Mouse (Mus musculus): ENCODE data around the gene Actc1. TPM values are rescaled to one million over a fixed set of nuclear protein-coding genes. Genes with fewer than 3 reads are reported as not detected.

The Actc1 gene
- polyA plus RNA-seq (2017; shearing (Covaris generic)): not detected

DNA sequence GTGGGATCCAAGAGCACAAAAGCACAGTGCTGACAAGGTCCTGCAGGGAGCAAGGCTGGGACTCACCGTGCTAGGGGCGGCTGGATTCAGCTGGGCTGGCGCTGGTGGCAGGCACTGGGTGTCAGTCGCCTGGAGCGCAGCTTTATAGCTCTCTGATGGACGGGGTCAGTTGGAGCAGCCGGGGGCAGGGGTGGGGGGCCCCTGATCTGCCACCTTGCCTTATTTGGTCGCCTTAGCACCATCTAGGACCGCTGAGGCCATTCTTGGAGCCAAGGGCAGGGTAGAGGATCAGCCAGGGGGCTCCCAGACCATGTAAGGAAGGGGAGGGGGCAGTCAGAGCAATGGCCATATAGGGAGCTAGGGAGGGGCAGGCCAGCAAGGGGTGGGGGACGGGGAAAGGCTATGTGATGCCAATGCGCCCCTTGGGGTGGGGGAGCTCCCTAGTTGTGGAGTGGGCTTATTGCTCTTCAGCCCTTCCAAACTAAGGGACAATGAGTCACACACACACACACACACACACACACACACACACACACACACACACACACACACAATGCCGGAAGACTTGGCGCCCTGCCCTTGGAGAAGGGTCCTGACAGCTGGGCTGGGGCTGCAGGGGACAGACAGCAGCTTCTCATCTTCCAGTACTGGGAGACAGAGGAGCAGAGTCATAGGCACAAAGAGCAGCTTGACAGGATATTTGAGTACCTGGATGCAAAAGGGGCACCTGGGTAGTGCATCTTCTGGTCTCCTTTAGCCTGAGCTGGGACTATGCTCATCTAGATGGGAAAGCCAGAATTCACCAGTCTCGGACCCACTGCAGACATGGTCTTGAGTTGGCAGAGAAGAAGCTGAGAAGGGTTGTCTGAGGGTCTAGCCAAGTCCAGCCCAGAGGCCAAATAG, at the start of gene Actc1:
Actc1 (minus strand) TSS at position 853 of the 903 bp plus-strand sequence.
- no peak for ATAC-seq

DNA sequence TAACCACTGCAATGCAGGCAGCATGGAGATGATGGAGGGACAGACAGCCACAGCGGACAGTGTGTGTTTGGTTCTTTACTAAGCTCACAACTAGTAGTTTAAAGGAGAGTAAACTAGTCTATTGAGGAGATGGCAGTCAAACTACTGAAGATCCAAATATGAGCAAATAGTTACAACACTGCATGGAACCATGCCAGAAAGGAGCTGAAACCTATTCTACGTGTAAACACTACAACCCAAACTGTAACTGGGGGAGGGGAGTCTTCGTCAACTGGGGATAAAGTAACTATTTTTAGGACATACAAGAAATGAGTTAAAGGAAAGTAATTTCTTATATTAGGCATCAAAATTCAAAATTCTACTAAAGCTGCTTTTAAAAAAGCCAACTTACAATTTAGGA, 49.1 kb upstream of the Actc1 start:
- no peak for ATAC-seq

DNA sequence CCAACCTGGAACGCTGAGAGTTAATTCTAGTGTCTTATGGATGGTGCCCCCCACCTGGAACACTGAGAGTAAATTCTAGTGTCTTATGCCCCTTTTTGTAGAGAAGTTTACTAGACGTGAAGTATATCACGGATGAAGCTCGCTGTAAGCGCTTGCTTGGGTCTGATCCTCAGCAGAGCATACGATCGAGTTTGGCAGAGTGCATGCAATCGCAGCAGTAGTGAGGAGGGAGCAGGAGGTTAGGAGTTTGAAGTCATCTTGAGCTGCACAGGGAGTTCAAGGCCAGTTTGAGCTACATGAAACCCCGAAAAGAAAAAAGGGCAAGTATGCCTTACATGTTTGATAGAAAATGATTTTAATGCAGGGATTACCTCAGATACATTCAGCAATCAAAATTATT, 47.5 kb upstream of the Actc1 start:
- no peak for ATAC-seq

DNA sequence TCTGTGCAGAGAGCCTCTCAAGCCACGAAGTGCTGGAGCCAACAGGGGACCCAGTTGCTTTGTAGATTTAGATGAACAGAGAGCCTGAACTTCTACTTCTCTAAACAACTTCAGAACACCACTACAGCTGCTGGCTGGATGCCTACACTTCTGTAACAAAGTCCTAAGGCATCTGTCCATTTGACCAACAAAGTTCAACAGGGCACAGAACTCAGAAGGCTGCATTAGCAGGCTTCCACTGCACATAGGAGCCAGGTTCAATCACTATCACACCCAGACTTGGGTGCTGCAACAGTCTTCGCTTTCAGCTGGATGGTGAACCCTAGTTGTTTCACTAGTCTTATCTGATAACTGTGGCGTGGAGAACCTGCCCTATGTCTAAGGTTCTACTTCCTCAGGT, 46.5 kb upstream of the Actc1 start:
- ATAC-seq: no peak

DNA sequence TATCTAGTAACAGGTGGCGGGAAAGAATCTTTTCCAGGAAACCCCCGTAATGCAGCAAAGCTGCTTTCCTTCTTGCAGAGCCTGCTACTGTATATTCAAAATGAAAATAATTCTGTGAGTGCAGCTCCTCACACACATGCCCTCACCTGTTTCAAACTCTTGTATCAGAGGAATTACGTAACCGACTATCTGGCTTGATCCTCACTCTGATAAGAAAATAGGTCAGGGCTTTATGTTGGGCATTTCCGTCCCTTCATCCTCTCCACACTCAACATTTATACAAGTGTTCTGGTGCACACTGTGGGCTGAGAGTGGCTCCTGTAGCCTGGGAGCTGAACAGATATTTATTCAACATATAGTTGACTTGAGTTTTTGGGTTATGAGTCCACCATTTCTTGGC, 45.8 kb upstream of the Actc1 start:
- no peak for ATAC-seq

DNA sequence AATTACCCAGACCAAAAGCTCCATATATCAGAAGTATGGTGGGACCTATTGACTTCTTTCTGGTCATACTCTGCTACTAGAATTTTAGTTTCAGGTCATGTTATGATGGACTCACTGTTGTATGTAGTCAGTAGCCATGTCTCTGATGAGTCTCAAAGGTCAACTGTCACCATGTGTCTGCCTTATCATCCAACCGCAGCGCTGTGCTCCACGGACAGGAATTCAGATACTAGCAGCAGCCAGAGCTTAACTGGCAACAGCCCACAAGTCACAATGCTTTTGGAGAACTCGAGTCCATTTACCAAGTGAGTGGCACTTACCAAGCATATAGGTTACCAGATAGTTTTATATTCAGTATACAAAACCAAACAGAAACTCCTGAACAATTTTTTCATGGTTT, 44.3 kb upstream of the Actc1 start:
- ATAC-seq: no peak

DNA sequence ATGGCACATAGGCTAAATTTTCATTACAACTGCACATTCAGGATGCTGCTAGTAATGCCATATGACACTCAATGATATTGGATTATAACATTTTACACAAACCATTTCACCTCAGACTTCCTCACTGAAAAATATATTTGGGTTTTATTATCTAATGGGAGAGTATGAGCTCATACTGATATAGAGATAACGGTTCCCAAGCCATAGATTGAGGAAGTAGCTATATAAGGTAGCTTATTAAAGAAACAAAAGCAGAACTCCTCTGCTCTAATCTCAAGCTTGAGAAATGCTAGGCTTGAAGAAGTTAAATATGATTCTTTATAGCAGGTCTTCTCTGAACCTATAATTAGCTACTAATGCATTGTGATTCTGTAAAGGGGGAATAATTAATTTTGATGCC, 43.2 kb upstream of the Actc1 start:
- no peak for ATAC-seq

DNA sequence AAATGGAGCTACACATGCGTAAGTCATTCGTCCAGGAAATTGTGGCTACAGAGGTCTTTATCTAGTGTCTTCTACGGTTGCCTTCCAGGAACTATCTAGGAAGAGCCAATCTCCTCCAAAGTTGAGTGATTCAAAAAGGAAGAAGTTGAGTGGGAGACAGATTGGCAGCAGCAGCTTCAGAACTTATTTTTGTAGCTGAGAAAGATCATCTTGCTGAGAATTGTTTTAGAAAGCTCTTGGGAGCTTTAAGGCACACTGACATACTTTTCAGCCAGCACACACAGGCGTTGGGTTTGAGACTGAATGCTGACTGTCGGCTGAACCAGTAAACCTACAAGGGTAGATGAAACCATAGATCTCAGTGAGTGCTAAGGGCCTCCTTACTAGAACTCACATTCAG, 42.0 kb upstream of the Actc1 start:
- no peak for ATAC-seq

DNA sequence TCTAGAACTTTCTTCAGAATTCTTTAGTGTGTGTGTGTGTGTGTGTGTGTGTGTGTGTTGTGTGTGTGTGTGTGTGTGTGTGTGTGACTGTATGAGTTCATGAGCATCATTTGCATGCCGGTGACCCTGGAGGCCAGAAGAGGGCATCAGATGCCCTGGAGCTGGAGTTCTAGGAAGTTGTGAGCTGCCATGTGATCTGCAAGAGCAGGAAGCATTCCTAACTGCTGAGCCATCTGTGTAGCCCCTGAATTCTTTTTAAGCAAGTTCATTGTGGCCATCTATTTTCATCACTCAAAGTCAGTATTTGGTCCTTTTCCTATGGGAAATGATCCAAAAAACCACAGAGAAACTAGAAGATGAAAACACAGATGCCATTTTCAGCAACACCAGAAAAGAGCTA, 41.3 kb upstream of the Actc1 start:
- ATAC-seq: no peak

DNA sequence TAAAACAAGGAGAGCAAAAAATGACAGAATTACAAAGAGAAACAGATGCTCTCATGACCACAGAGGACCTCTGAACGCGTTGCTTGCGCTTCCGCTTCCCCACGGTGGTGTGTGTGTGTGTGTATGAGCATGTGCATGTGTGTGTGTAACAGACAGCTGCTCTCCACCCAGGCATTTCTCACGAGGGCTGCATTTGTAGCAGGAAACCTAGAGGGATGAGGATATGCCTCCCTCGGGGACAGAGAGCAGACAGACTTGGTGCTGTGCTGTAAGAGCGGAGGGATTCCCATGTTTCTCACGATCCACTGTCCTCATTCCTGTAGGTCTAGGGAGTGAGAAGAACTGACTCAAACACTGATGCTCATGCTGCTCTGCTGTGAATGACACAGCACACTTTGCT, 40.2 kb upstream of the Actc1 start:
- ATAC-seq: no peak

DNA sequence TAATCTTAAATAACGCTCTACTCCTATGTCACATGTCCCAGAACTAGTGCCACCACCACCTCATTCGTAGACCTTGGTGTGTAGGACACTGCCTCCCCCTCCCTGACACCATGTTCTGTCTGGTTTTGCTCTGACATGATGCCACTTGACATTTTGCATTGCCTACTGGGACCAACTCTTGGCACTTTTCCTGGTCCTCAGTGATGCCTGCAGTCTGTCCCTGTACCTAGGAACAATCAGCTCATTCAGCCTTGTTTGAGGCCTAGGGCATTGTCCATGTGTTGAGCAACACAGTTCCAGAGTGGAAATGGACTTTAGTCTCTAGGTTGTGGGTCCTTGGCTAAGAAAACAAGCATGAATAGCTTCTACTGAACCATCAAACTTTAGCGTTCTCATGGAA, 36.5 kb upstream of the Actc1 start:
- no peak for ATAC-seq

DNA sequence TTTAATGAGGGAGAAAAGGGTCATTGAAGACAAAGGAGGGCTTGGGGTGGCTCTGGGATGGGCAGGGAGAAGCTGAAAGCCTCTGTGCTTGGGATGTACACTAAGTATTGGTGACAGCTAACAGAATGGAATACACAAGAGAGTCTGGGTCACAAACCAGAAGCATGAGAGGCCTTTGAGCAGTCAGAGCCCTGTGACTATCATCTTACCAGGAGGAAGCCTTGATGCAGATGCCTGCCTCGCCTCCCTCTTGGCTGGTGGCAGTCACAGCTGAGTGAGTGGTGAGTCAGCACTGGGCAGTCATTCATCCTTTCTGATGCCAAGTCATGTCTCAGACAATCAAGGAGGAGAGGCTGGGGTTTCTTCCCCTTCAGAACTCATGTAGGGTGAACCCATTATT, 33.9 kb upstream of the Actc1 start:
- ATAC-seq: no peak

DNA sequence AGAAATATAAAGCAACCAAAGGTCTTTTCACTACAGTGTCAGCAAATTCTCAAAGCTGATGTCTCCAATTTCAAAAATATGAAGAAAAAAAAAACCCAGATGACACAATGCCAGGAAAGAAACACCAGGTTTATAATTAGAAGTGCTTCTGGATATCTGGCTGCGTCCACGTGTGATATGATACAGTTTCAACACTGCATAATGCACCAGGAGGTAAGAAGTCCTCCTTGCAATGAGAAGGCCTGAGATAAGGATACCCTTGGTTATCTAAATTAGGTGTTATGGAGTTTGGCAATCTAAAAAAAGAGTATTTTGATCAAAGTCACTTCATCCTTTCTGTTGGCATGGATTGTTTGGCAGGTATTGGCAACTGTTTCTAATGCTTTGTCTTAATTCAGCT, 18.5 kb upstream of the Actc1 start:
- ATAC-seq: no peak

DNA sequence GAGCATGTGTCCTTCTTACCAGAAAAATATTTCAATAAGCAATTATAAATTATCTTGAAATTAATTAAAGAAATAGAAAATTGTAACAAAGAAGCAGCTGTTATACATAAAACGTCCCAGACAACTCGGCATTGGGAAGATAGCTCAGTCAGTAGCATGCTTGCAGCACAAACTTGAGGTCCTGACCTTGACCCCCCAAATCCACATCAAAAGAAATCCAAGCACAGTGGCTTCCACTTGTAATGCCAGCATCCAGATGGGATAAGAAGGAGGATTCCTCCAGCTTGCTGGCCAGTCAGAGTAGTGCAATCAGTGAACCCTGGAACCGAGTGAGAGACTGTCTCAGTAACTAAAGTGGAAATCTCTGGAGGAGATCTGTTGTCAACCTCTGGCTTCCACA, 12.9 kb upstream of the Actc1 start:
- no peak for ATAC-seq

DNA sequence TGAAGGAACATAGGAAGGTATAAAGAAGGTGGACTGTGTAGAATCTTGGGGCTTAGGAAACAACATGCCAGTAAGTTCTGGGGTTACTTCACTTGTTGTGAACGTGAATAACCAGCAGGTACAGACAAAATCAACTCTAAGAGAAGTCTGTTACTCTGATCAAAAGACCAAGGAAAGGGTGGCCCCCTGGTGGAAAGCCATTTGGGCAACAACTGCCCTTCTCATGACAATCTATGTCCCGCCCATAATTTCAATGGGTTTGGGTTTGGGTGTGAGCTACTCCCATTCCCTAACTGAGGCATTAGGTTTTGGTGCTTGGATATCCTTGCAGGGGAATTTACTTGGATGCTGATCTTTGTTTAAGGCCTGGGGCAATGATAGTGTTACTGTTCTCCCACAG, 10.7 kb upstream of the Actc1 start:
- ATAC-seq: no peak

DNA sequence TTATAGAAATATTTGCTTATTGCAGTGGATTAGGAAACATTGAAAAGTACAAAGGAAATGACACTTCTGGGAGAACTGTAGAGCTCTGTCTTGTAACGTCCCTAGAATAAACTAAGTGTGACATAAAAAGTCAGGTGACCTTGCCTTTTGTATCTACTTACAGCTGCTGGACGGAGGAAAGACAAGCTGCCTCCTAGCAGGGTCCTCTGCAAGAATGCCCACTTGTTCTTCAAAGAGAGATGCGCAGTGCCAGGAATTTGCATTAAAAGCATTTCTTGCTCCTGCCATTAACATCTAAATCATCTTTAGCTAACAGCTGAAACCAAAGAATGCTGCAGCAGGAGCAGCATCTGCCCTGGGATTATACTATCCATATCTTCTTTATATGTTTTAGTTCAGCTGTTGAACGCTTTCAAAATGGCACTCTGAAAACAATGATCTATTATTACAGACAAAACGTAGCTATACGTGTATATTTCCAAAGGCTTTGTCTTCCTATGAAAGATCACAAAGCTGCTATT, 6.8 kb upstream of the Actc1 start:
- ATAC-seq: no peak

DNA sequence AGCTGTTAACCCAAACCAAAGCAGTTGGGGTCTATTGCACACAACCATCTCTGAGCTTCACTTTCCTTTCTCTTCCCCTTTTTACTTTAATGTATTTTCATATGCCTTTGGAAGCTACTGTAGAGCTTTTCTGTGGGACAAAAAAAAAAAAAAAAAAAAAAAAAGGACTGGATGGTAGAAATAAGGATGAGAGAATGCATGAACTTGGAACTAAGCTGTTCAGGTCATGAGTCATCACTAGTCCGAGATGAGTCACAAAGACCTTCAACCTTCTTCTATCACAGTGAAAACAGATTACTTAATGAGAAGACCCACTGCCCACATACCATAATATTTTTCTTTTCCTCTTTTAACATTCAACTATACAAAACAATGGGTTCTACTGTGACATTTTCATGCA, 6.3 kb upstream of the Actc1 start:
- ATAC-seq: peak; percentile 29

DNA sequence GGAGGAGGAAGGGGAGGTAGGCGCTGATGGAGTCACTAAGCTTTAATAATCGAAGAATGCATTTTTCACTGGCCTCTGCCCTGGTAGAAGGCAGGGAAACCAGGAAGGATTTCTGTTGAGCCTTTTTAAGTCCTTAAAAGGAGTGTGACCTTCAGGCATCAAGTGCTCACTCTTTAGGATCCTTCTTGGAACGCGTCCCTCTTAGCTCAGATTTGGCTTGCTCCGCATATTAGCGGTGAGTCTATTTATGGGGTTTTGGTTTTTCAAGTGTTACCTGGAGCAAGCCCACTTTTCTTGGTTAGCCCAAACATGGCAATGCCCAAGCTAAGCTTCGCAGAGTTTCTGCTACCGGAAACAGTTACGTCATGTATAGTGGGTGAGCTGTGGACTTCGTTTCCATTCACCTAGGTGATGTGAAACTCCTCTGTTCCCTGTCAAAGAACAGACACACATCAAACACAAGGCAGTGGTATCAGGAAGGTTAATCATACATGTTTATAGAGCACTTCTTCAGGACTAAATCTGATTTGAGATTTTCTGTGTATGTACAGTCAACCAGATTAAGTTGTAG, 5.0 kb upstream of the Actc1 start:
- ATAC-seq: no peak

DNA sequence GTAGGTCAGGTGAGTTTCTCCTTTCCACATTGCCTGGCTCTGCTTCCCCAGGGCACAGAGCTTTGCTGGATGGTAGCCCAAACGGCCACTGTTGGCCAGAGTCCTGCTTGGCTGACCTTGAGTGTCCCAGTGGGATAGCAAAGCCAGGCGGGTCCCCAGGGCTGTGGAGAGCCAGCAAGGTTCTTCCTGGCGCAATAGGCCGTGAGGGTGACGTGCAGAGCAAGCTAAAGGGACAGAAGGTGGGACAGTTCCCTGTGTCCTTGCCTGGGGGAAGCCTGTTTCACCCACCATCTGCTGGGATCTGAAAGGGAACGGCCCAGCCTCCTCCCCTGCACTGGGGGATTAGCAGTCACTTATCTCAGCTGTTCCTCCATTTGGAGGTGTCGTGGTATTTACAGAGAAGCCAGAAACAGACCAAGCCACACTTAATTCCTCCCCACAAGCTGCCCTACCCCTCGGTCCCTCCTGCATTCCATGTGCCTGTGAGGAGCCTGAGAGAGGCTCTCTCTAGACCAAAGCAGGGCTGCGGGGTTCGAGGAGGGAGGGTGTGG, 4.0 kb upstream of the Actc1 start:
- ATAC-seq: no peak

DNA sequence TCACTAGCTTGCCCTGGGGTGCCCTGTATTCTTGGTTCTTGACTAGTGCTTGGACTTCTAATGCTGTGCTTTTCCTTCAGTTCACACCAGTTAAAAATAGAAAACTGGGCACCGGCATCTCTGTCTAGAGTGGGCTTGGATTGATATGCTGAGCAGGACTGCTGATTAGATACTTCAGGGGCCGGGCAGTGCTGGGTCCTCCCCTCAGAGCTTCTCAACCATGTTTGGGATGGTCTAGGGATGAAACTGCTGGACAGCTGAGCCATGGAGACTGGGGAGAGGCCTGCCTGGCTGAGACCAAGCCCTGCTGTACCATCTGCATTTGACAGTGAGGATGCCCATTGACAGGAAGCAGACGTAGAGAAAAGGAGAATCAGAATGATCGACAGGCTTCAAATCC, 781 bp upstream of the Actc1 start:
- no peak for ATAC-seq

DNA sequence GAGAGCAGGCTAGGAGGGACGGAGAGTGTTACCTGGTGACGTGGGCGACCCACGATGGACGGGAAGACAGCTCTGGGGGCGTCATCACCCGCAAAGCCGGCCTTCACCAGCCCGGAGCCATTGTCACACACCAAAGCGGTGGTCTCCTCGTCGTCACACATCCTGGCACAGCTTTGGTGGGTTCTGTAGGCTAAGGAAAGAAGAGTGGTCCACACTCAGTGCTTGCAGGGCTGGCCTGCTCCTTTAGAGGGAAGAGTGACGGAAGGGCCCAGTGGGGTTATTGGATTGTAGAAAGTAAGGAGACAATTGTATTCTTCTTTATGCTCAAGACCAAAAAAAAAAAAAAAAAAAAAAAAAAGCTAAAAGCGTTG, 1.5 kb downstream of the Actc1 start:
- no peak for ATAC-seq

DNA sequence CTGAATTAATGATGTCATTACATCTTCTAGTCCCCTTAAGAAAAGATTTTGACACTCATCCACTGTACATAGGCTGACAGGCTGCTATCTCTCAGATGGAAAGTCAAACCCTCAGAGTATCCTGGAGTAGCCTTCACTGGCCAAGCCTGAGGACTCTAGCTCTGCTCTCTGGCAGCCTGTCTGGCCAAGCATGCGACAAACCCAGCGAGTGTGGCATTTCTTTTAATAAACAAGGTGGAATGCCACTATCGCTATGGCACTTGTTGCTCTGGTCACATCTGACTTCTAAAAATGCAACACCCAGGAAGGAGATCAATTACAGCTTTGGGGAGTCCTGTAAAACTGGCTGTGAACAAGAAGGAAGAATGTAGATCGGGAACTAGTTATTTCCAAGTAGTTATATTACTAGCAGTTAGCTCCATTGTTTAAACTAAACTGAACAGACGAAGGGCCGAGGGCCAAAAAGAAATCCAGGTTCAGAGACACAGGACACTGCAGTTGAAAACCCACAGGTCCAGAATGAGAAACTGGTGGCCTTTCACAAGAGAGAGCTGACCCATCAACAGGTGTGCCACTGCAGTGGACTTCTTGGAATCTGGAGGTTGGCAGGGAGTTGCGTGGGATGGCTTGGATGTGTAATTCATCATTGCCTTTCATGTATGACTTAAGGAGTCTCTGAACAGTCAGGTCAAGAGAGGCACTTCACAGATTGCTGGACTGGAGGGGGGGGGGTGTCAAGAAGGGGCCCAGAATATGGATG, 2.1 kb downstream of the Actc1 start:
- no peak for ATAC-seq

DNA sequence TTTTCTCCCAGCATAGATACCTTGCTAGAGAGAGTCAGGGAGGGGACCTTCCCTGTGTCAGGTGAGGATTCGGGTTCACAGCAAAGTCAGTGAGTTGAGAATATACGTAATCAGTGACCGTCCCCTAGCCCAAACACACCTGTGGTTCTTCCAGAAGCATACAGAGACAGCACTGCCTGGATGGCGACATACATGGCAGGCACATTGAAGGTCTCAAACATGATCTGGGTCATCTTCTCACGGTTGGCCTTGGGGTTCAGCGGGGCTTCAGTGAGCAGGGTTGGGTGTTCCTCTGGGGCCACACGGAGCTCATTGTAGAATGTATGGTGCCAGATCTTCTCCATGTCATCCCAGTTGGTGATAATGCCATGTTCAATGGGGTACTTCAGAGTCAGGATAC, 3.2 kb downstream of the Actc1 start:
- no peak for ATAC-seq
